24 mouse cellular contexts compared by ENCODE assay signal in the genomic region with DNA sequence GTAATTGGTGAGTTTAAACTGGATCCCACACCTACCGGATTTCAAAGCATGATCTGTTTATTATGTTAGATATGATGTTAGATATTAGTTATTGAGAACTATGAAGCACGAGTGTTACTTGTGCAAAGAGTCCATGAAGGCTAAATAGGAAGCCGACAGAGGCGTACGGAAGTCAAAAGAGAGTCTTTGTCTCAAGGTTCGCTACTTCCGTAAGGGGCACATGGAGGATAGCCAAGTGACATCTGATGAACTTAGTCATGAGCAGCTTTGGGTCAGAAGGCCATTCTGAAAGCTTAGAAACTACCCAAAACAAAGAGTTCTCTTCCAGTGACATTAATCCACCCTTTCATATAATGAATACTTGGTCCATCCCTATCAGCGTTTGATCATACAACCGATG.
"Had no signal": no experiment of that assay in that cellular context is flagged by ENCODE, and none has a peak within 500 bp of the region (broad histone marks: within the 10 kb centered on the region; RNA-seq: fewer than 3 reads in every experiment).

No protein-coding gene starts in this region.

- H3K9ac ChIP-seq: heart, embryonic 12.5 days; hindbrain, embryonic 12.5 days; hindbrain, embryonic 14.5 days; intestine, embryonic 15.5 days; kidney, embryonic 15.5 days; limb, embryonic 12.5 days; liver, embryonic 12.5 days; liver, embryonic 14.5 days had no signal

- DNase-seq: gastrocnemius, adult 2 months; gastrocnemius, postnatal 10 days; gastrocnemius, postnatal 25 days; heart, adult 18-20 months; heart, postnatal 10 days; heart, postnatal 4 days; kidney, postnatal 4 days had no signal

- H3K27ac ChIP-seq: gastrocnemius, adult 2 months; heart, embryonic 10.5 days; hindbrain, embryonic 10.5 days; hindbrain, embryonic 12.5 days; hindbrain, embryonic 14.5 days; intestine, embryonic 15.5 days; kidney, embryonic 15.5 days; layer of hippocampus, adult 2 months; left cerebral cortex, adult 2 months; limb, embryonic 10.5 days; limb, embryonic 12.5 days; liver, embryonic 12.5 days; liver, embryonic 14.5 days had no signal

- H3K9me3 ChIP-seq: heart, embryonic 10.5 days; heart, embryonic 12.5 days; intestine, embryonic 15.5 days; kidney, embryonic 15.5 days; limb, embryonic 10.5 days; limb, embryonic 12.5 days; liver, embryonic 12.5 days had no signal

- H3K36me3 ChIP-seq: heart, embryonic 10.5 days; heart, embryonic 12.5 days; hindbrain, embryonic 10.5 days; hindbrain, embryonic 12.5 days; intestine, embryonic 15.5 days; kidney, embryonic 15.5 days; limb, embryonic 10.5 days; limb, embryonic 12.5 days; liver, embryonic 12.5 days had no signal

- H3K27me3 ChIP-seq: heart, embryonic 12.5 days; hindbrain, embryonic 12.5 days; intestine, embryonic 15.5 days; kidney, embryonic 15.5 days; limb, embryonic 12.5 days; liver, embryonic 12.5 days had no signal

- H3K4me1 ChIP-seq: hindbrain, embryonic 12.5 days; liver, embryonic 12.5 days had no signal

- ATAC-seq: forebrain, embryonic 16.5 days; hindbrain, embryonic 16.5 days; inflammation-experienced regulatory T-cells, adult 6 months; intestine, embryonic 15.5 days; intestine, postnatal 0 days; liver, embryonic 12.5 days had no signal

- H3K4me2 ChIP-seq: heart, embryonic 12.5 days; hindbrain, embryonic 12.5 days; hindbrain, embryonic 14.5 days; intestine, embryonic 15.5 days; kidney, embryonic 15.5 days; limb, embryonic 12.5 days; liver, embryonic 12.5 days had no signal

- H3K4me3 ChIP-seq: gastrocnemius, adult 2 months; heart, embryonic 10.5 days; heart, embryonic 12.5 days; hindbrain, embryonic 10.5 days; hindbrain, embryonic 12.5 days; intestine, embryonic 15.5 days; kidney, embryonic 15.5 days; layer of hippocampus, adult 2 months; left cerebral cortex, adult 2 months; limb, embryonic 10.5 days; limb, embryonic 12.5 days; liver, embryonic 12.5 days had no signal
